Mouse (Mus musculus): ENCODE results near the gene Olfr391-ps. TPM values are rescaled to one million over a fixed set of nuclear protein-coding genes. Genes with fewer than 3 reads are reported as not detected.

The Olfr391-ps gene
- not detected for total RNA-seq (2021)
- polyA plus RNA-seq (2012; rRNA removed): not detected in 2 replicates
- long read RNA-seq: 0 reads

GRCm38 (mm10) chr11:73802952-73803351, at the start of gene Olfr391-ps:
TSS of gene Olfr391-ps (minus strand) at chr11:73803052.
- no peak for DNase-seq
- Histone ChIP-seq H3K4me3 (no peak within 1 kb of the TSS), H3K9ac (ENCODE audit: low read depth, low read length) (no peak within 1 kb of the TSS), H3K36me3 (ENCODE audit: control insufficient read depth, insufficient read depth, low read length) (no peaks in the 10 kb centered on the region), H3K4me1 (ENCODE audit: control insufficient read depth, insufficient read depth, low read length) (no peaks in the 10 kb centered on the region), H3K79me2 (replicated peaks; ENCODE audit: control insufficient read depth, insufficient read depth, low read length) (no peaks in the 10 kb centered on the region), H3K27ac (no peak within 1 kb of the TSS), H3K27me3 (ENCODE audit: control insufficient read depth, insufficient read depth, low read length) (no peaks in the 10 kb centered on the region)
- intact Hi-C loops (cut with DNase I): no loop called here
- TF ChIP-seq POLR2A (IDR thresholded peaks at IDR 0.05; ENCODE audit: insufficient read depth, low read depth, low read length): no peak
- TF ChIP-seq CTCF (IDR thresholded peaks at IDR 0.05): no peak
- TF ChIP-seq EP300 (IDR thresholded peaks at IDR 0.05; ENCODE audit: insufficient read depth, low read depth, low read length): no peak
- 10% methylated on average over 1 of the region's 1 CpGs for WGBS

GRCm38 (mm10) chr11:73851354-73851753, 48.5 kb upstream of the Olfr391-ps start, which contains the start of gene Olfr393:
TSS of gene Olfr393 (minus strand) at chr11:73851454.
- no peaks in the 10 kb centered on the region for H3K4me1 ChIP-seq (ENCODE audit: control insufficient read depth, insufficient read depth, low read length)
- H3K79me2 ChIP-seq (replicated peaks; ENCODE audit: control insufficient read depth, insufficient read depth, low read length): no peaks in the 10 kb centered on the region
- intact Hi-C loops (cut with DNase I): no loop called here
- H3K4me3 ChIP-seq: no peak within 1 kb of the TSS
- TF ChIP-seq POLR2A (IDR thresholded peaks at IDR 0.05; ENCODE audit: insufficient read depth, low read depth, low read length) (no peak), EP300 (IDR thresholded peaks at IDR 0.05; ENCODE audit: insufficient read depth, low read depth, low read length) (no peak), CTCF (IDR thresholded peaks at IDR 0.05) (no peak)
- H3K36me3 ChIP-seq (ENCODE audit: control insufficient read depth, insufficient read depth, low read length): no peaks in the 10 kb centered on the region
- H3K27me3 ChIP-seq (ENCODE audit: control insufficient read depth, insufficient read depth, low read length): no peaks in the 10 kb centered on the region
- H3K27ac ChIP-seq: no peak within 1 kb of the TSS
- no peak for DNase-seq
- H3K9ac ChIP-seq (ENCODE audit: low read depth, low read length): no peak within 1 kb of the TSS

GRCm38 (mm10) chr11:73816949-73817348, 14.1 kb upstream of the Olfr391-ps start, which contains the start of gene Olfr392:
TSS of gene Olfr392 (minus strand) at chr11:73817049.
- Histone ChIP-seq H3K27me3 (ENCODE audit: control insufficient read depth, insufficient read depth, low read length) (no peaks in the 10 kb centered on the region), H3K36me3 (ENCODE audit: control insufficient read depth, insufficient read depth, low read length) (no peaks in the 10 kb centered on the region), H3K27ac (no peak within 1 kb of the TSS), H3K79me2 (replicated peaks; ENCODE audit: control insufficient read depth, insufficient read depth, low read length) (no peaks in the 10 kb centered on the region), H3K4me1 (ENCODE audit: control insufficient read depth, insufficient read depth, low read length) (no peaks in the 10 kb centered on the region), H3K4me3 (no peak within 1 kb of the TSS), H3K9ac (ENCODE audit: low read depth, low read length) (no peak within 1 kb of the TSS)
- DNase-seq: no peak
- WGBS: 82% methylated on average over 1 of the region's 1 CpGs
- TF ChIP-seq POLR2A (IDR thresholded peaks at IDR 0.05; ENCODE audit: insufficient read depth, low read depth, low read length) (no peak), CTCF (IDR thresholded peaks at IDR 0.05) (no peak), EP300 (IDR thresholded peaks at IDR 0.05; ENCODE audit: insufficient read depth, low read depth, low read length) (no peak)
- intact Hi-C loops (cut with DNase I): no loop called here

- intact Hi-C loops (cut with DNase I): no loop called here
- WGBS: 54% methylated on average over 1 of the region's 1 CpGs
- TF ChIP-seq CTCF (IDR thresholded peaks at IDR 0.05): no peak
- no peak for TF ChIP-seq POLR2A (IDR thresholded peaks at IDR 0.05; ENCODE audit: insufficient read depth, low read depth, low read length)
- no peak for TF ChIP-seq EP300 (IDR thresholded peaks at IDR 0.05; ENCODE audit: insufficient read depth, low read depth, low read length)
- H3K4me1 ChIP-seq (ENCODE audit: control insufficient read depth, insufficient read depth, low read length): no peaks in the 10 kb centered on the region
- DNase-seq: no peak
- H3K27ac ChIP-seq: no peak within 1 kb of the TSS
- H3K36me3 ChIP-seq (ENCODE audit: control insufficient read depth, insufficient read depth, low read length): no peaks in the 10 kb centered on the region
- no peaks in the 10 kb centered on the region for H3K79me2 ChIP-seq (replicated peaks; ENCODE audit: control insufficient read depth, insufficient read depth, low read length)
- no peak within 1 kb of the TSS for H3K4me3 ChIP-seq
- H3K9ac ChIP-seq (ENCODE audit: low read depth, low read length): no peak within 1 kb of the TSS
- H3K27me3 ChIP-seq (ENCODE audit: control insufficient read depth, insufficient read depth, low read length): no peaks in the 10 kb centered on the region
Measured at GRCm38 (mm10) chr11:73782664-73783063, 20.2 kb downstream of the Olfr391-ps start, which contains the start of gene Olfr390. TSS of gene Olfr390 (plus strand) at chr11:73782964.

GRCm38 (mm10) chr11:73780613-73781012, 22.2 kb downstream of the Olfr391-ps start, which contains the start of gene Olfr389:
TSS of gene Olfr389 (minus strand) at chr11:73780713.
- Histone ChIP-seq H3K79me2 (replicated peaks; ENCODE audit: control insufficient read depth, insufficient read depth, low read length) (no peaks in the 10 kb centered on the region), H3K4me3 (no peak within 1 kb of the TSS), H3K9ac (ENCODE audit: low read depth, low read length) (no peak within 1 kb of the TSS), H3K27me3 (ENCODE audit: control insufficient read depth, insufficient read depth, low read length) (no peaks in the 10 kb centered on the region), H3K4me1 (ENCODE audit: control insufficient read depth, insufficient read depth, low read length) (no peaks in the 10 kb centered on the region), H3K27ac (no peak within 1 kb of the TSS), H3K36me3 (ENCODE audit: control insufficient read depth, insufficient read depth, low read length) (no peaks in the 10 kb centered on the region)
- 82% methylated on average over 1 of the region's 1 CpGs for WGBS
- TF ChIP-seq POLR2A (IDR thresholded peaks at IDR 0.05; ENCODE audit: insufficient read depth, low read depth, low read length) (no peak), EP300 (IDR thresholded peaks at IDR 0.05; ENCODE audit: insufficient read depth, low read depth, low read length) (no peak), CTCF (IDR thresholded peaks at IDR 0.05) (no peak)
- DNase-seq: no peak
- intact Hi-C loops (cut with DNase I): no loop called here

GRCm38 (mm10) chr11:73759115-73759514, 43.7 kb downstream of the Olfr391-ps start:
- intact Hi-C loops (cut with DNase I): no loop called here
- Histone ChIP-seq H3K4me3 (no peak overlapping the region), H3K4me1 (ENCODE audit: control insufficient read depth, insufficient read depth, low read length) (no peaks in the 10 kb centered on the region), H3K79me2 (replicated peaks; ENCODE audit: control insufficient read depth, insufficient read depth, low read length) (no peaks in the 10 kb centered on the region), H3K27me3 (ENCODE audit: control insufficient read depth, insufficient read depth, low read length) (no peaks in the 10 kb centered on the region), H3K36me3 (ENCODE audit: control insufficient read depth, insufficient read depth, low read length) (no peaks in the 10 kb centered on the region), H3K27ac (no peak overlapping the region), H3K9ac (ENCODE audit: low read depth, low read length) (no peak overlapping the region)
- TF ChIP-seq POLR2A (IDR thresholded peaks at IDR 0.05; ENCODE audit: insufficient read depth, low read depth, low read length): no peak
- TF ChIP-seq CTCF (IDR thresholded peaks at IDR 0.05): no peak
- TF ChIP-seq EP300 (IDR thresholded peaks at IDR 0.05; ENCODE audit: insufficient read depth, low read depth, low read length): no peak
- no peak for DNase-seq

Other genes with a start within 250 kb of the Olfr391-ps start
- not detected for gene Olfr385, start 210.0 kb downstream of the Olfr391-ps start, total RNA-seq (2021)
- gene Olfr385, start 210.0 kb downstream of the Olfr391-ps start, polyA plus RNA-seq (2012; rRNA removed): not detected in 2 replicates
- gene Olfr384, start 204.5 kb downstream of the Olfr391-ps start, total RNA-seq (2021): not detected
- gene Olfr384, start 204.5 kb downstream of the Olfr391-ps start, polyA plus RNA-seq (2012; rRNA removed): not detected in 2 replicates
- gene Zfp735, start 114.3 kb downstream of the Olfr391-ps start, total RNA-seq (2021): not detected
- not detected in 2 replicates for gene Zfp735, start 114.3 kb downstream of the Olfr391-ps start, polyA plus RNA-seq (2012; rRNA removed)
- not detected for gene Olfr389, start 22.3 kb downstream of the Olfr391-ps start, total RNA-seq (2021)
- not detected in 2 replicates for gene Olfr389, start 22.3 kb downstream of the Olfr391-ps start, polyA plus RNA-seq (2012; rRNA removed)
- gene Olfr390, start 20.1 kb downstream of the Olfr391-ps start, total RNA-seq (2021): not detected
- not detected in 2 replicates for gene Olfr390, start 20.1 kb downstream of the Olfr391-ps start, polyA plus RNA-seq (2012; rRNA removed)
- gene Olfr392, start 14.0 kb upstream of the Olfr391-ps start, total RNA-seq (2021): not detected
- not detected in 2 replicates for gene Olfr392, start 14.0 kb upstream of the Olfr391-ps start, polyA plus RNA-seq (2012; rRNA removed)
- not detected for gene Olfr393, start 48.4 kb upstream of the Olfr391-ps start, total RNA-seq (2021)
- not detected in 2 replicates for gene Olfr393, start 48.4 kb upstream of the Olfr391-ps start, polyA plus RNA-seq (2012; rRNA removed)
- not detected for gene Olfr394, start 87.7 kb upstream of the Olfr391-ps start, total RNA-seq (2021)
- gene Olfr394, start 87.7 kb upstream of the Olfr391-ps start, polyA plus RNA-seq (2012; rRNA removed): not detected in 2 replicates
- not detected for gene Olfr395, start 106.2 kb upstream of the Olfr391-ps start, total RNA-seq (2021)
- gene Olfr395, start 106.2 kb upstream of the Olfr391-ps start, polyA plus RNA-seq (2012; rRNA removed): not detected in 2 replicates
- gene Olfr23, start 133.6 kb upstream of the Olfr391-ps start, total RNA-seq (2021): not detected
- not detected in 2 replicates for gene Olfr23, start 133.6 kb upstream of the Olfr391-ps start, polyA plus RNA-seq (2012; rRNA removed)
- not detected for gene Olfr397, start 157.8 kb upstream of the Olfr391-ps start, total RNA-seq (2021)
- not detected in 2 replicates for gene Olfr397, start 157.8 kb upstream of the Olfr391-ps start, polyA plus RNA-seq (2012; rRNA removed)
- not detected for gene Olfr398, start 187.4 kb upstream of the Olfr391-ps start, total RNA-seq (2021)
- gene Olfr398, start 187.4 kb upstream of the Olfr391-ps start, polyA plus RNA-seq (2012; rRNA removed): not detected in 2 replicates

Measured in heart, adult 2 months (tissue).